Mouse (Mus musculus): Measurements from ENCODE around the gene Atic. TPM values are rescaled to one million over a fixed set of nuclear protein-coding genes. Genes with fewer than 3 reads are reported as not detected.

Gene Atic
- polyA plus RNA-seq, 1 experiment from 2014 or later, result 76.1 TPM

DNA sequence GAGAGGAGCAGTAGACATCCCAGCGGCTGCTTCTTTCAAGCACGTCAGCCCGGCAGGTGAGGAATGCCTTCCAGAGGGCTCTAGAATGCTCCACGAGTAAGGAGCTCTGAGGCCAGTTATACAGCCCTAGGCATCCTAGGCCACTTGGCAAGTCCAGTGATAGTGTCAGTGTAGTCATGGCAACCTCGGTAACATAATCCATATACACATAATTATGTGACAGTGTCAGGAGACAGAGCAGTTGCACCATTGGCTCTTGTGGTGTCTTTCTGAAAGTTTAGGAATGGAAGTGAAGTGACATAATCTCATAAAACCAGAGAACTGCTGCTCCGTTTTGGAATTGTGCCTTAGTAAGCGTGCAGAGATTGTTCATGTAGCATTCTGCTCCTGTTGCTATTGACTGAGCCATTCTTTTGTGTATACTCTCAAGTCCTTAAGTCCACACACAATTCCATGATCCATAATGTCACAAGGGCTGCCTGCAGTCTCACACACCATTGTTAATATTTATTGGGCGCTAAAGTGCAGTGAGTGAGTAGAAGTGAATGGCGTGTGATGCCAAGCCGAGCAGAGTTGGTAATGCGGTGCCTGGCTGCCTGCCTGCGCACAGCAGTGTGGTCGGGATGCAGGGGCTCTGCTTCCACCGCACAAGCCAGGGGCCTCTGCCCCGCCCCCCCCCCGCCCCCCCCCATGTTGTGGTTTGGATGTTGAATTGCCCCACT lies 11.1 kb downstream of the Atic start:
- Histone ChIP-seq H3K9me3 (no peaks in the 10 kb centered on the region), H3K4me3 (no peak overlapping the region), H3K4me2 (no peak overlapping the region), H3K36me3 (peaks cover 92% of the 10 kb centered on the region), H3K4me1 (0 out of 2 replicates have a peak, but pooled peaks cover 6% of the 10 kb centered on the region), H3K9ac (no peak overlapping the region), H3K27ac (peak overlapping the region; percentile 33), H3K27me3 (no peaks in the 10 kb centered on the region)
- 0 out of 2 replicates have a peak, but pooled peaks have one; percentile 45 for ATAC-seq (ENCODE audit: insufficient number of reproducible peaks, insufficient read depth, low FRiP score, low TSS enrichment, low read depth)
- 75% methylated on average over 16 of the region's 16 CpGs for WGBS

GRCm38 (mm10) chr1:71570116-71570515 lies 13.2 kb downstream of the Atic start:
- Histone ChIP-seq H3K27ac (no peak overlapping the region), H3K27me3 (no peaks in the 10 kb centered on the region), H3K9me3 (no peaks in the 10 kb centered on the region), H3K4me3 (no peak overlapping the region), H3K9ac (no peak overlapping the region), H3K36me3 (peaks cover 85% of the 10 kb centered on the region), H3K4me2 (no peak overlapping the region), H3K4me1 (0 out of 2 replicates have a peak, but pooled peaks cover 6% of the 10 kb centered on the region)
- WGBS, result 88% methylated on average over 4 of the region's 4 CpGs
- no peak for ATAC-seq (ENCODE audit: insufficient number of reproducible peaks, insufficient read depth, low FRiP score, low TSS enrichment, low read depth)

GRCm38 (mm10) chr1:71575987-71576386 lies 19.0 kb downstream of the Atic start:
- H3K4me3 ChIP-seq, result no peak overlapping the region
- no peak overlapping the region for H3K9ac ChIP-seq
- 90% methylated on average over 7 of the region's 7 CpGs for WGBS
- H3K4me2 ChIP-seq, result no peak overlapping the region
- H3K4me1 ChIP-seq, result no peaks in the 10 kb centered on the region
- ATAC-seq (ENCODE audit: insufficient number of reproducible peaks, insufficient read depth, low FRiP score, low TSS enrichment, low read depth), result no peak
- H3K27ac ChIP-seq, result no peak overlapping the region
- no peaks in the 10 kb centered on the region for H3K9me3 ChIP-seq
- no peaks in the 10 kb centered on the region for H3K27me3 ChIP-seq
- H3K36me3 ChIP-seq, result peaks cover 84% of the 10 kb centered on the region

- Histone ChIP-seq H3K4me1 (no peaks in the 10 kb centered on the region), H3K36me3 (peaks cover 75% of the 10 kb centered on the region), H3K9ac (no peak overlapping the region), H3K4me3 (no peak overlapping the region), H3K9me3 (no peaks in the 10 kb centered on the region), H3K4me2 (no peak overlapping the region), H3K27me3 (no peaks in the 10 kb centered on the region), H3K27ac (no peak overlapping the region)
- ATAC-seq (ENCODE audit: insufficient number of reproducible peaks, insufficient read depth, low FRiP score, low TSS enrichment, low read depth), result no peak
- 95% methylated on average over 6 of the region's 6 CpGs for WGBS
Measured at GRCm38 (mm10) chr1:71576837-71577236, 19.9 kb downstream of the Atic start.

- Histone ChIP-seq H3K4me3 (no peak overlapping the region), H3K9me3 (no peaks in the 10 kb centered on the region), H3K36me3 (peaks cover 56% of the 10 kb centered on the region), H3K9ac (no peak overlapping the region), H3K27me3 (no peaks in the 10 kb centered on the region), H3K4me1 (no peaks in the 10 kb centered on the region), H3K4me2 (no peak overlapping the region), H3K27ac (no peak overlapping the region)
- no peak for ATAC-seq (ENCODE audit: insufficient number of reproducible peaks, insufficient read depth, low FRiP score, low TSS enrichment, low read depth)
- WGBS, result 90% methylated on average over 4 of the region's 4 CpGs
Measured at GRCm38 (mm10) chr1:71579526-71579925, 22.6 kb downstream of the Atic start.

- Histone ChIP-seq H3K9ac (no peak overlapping the region), H3K27me3 (no peaks in the 10 kb centered on the region), H3K9me3 (no peaks in the 10 kb centered on the region), H3K4me2 (no peak overlapping the region), H3K4me3 (no peak overlapping the region), H3K27ac (no peak overlapping the region), H3K4me1 (no peaks in the 10 kb centered on the region), H3K36me3 (peaks cover 63% of the 10 kb centered on the region)
- no peak for ATAC-seq (ENCODE audit: insufficient number of reproducible peaks, insufficient read depth, low FRiP score, low TSS enrichment, low read depth)
- 89% methylated on average over 12 of the region's 12 CpGs for WGBS
Measured at GRCm38 (mm10) chr1:71580408-71580807, 23.5 kb downstream of the Atic start.

- Histone ChIP-seq H3K4me1 (no peaks in the 10 kb centered on the region), H3K9me3 (no peaks in the 10 kb centered on the region), H3K4me3 (no peak overlapping the region), H3K27me3 (no peaks in the 10 kb centered on the region), H3K27ac (no peak overlapping the region), H3K36me3 (peaks cover 63% of the 10 kb centered on the region), H3K9ac (no peak overlapping the region), H3K4me2 (no peak overlapping the region)
- WGBS, result 95% methylated on average over 8 of the region's 8 CpGs
- ATAC-seq (ENCODE audit: insufficient number of reproducible peaks, insufficient read depth, low FRiP score, low TSS enrichment, low read depth), result no peak
Measured at GRCm38 (mm10) chr1:71583302-71583701, 26.4 kb downstream of the Atic start.

- no peak overlapping the region for H3K4me3 ChIP-seq
- H3K27ac ChIP-seq, result no peak overlapping the region
- WGBS, result 92% methylated on average over 7 of the region's 7 CpGs
- no peak overlapping the region for H3K4me2 ChIP-seq
- ATAC-seq (ENCODE audit: insufficient number of reproducible peaks, insufficient read depth, low FRiP score, low TSS enrichment, low read depth), result no peak
- H3K4me1 ChIP-seq, result no peaks in the 10 kb centered on the region
- H3K27me3 ChIP-seq, result no peaks in the 10 kb centered on the region
- no peak overlapping the region for H3K9ac ChIP-seq
- no peaks in the 10 kb centered on the region for H3K9me3 ChIP-seq
- peaks cover 63% of the 10 kb centered on the region for H3K36me3 ChIP-seq
Measured at GRCm38 (mm10) chr1:71583900-71584299, 26.9 kb downstream of the Atic start.

- no peak for ATAC-seq (ENCODE audit: insufficient number of reproducible peaks, insufficient read depth, low FRiP score, low TSS enrichment, low read depth)
- Histone ChIP-seq H3K4me1 (no peaks in the 10 kb centered on the region), H3K27me3 (no peaks in the 10 kb centered on the region), H3K4me3 (no peak overlapping the region), H3K36me3 (peaks cover 74% of the 10 kb centered on the region), H3K9me3 (no peaks in the 10 kb centered on the region), H3K4me2 (no peak overlapping the region), H3K9ac (no peak overlapping the region), H3K27ac (no peak overlapping the region)
- 92% methylated on average over 7 of the region's 7 CpGs for WGBS
Measured at GRCm38 (mm10) chr1:71586658-71587057, 29.7 kb downstream of the Atic start.

- Histone ChIP-seq H3K27me3 (no peaks in the 10 kb centered on the region), H3K27ac (no peak overlapping the region), H3K36me3 (peaks cover 95% of the 10 kb centered on the region), H3K9me3 (no peaks in the 10 kb centered on the region), H3K4me2 (no peak overlapping the region), H3K4me3 (no peak overlapping the region), H3K9ac (no peak overlapping the region), H3K4me1 (no peaks in the 10 kb centered on the region)
- no peak for ATAC-seq (ENCODE audit: insufficient number of reproducible peaks, insufficient read depth, low FRiP score, low TSS enrichment, low read depth)
- WGBS, result 97% methylated on average over 11 of the region's 11 CpGs
Measured at GRCm38 (mm10) chr1:71590038-71590437, 33.1 kb downstream of the Atic start.

DNA sequence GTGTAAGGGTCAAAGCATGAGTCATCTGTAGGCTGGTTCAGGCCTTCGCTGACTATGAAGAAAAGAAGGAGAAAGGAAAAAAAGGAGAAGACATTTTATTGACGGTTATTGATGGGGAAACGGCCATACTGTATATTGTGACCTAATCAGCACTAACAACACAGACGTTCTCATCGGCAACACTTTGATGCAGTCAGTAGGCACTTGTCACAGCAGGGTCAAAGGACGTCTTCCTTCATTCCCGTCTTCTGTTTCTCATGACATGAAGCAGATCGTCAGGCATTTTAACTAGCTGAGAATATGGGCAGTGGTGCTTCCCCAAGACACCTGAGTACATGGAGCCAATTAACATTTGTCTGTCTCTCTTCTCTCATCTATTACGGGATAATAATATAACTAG lies 36.2 kb downstream of the Atic start:
- ATAC-seq (ENCODE audit: insufficient number of reproducible peaks, insufficient read depth, low FRiP score, low TSS enrichment, low read depth), result no peak
- 93% methylated on average over 9 of the region's 9 CpGs for WGBS
- H3K4me3 ChIP-seq, result no peak overlapping the region
- no peak overlapping the region for H3K27ac ChIP-seq
- no peak overlapping the region for H3K9ac ChIP-seq
- H3K36me3 ChIP-seq, result peaks cover 97% of the 10 kb centered on the region
- no peaks in the 10 kb centered on the region for H3K27me3 ChIP-seq
- H3K4me1 ChIP-seq, result no peaks in the 10 kb centered on the region
- no peaks in the 10 kb centered on the region for H3K9me3 ChIP-seq
- H3K4me2 ChIP-seq, result no peak overlapping the region

GRCm38 (mm10) chr1:71594268-71594667 lies 37.3 kb downstream of the Atic start:
- Histone ChIP-seq H3K27me3 (no peaks in the 10 kb centered on the region), H3K9me3 (no peaks in the 10 kb centered on the region), H3K4me3 (no peak overlapping the region), H3K4me1 (no peaks in the 10 kb centered on the region), H3K36me3 (peaks cover 97% of the 10 kb centered on the region), H3K4me2 (no peak overlapping the region), H3K27ac (no peak overlapping the region), H3K9ac (no peak overlapping the region)
- 88% methylated on average over 2 of the region's 2 CpGs for WGBS
- ATAC-seq (ENCODE audit: insufficient number of reproducible peaks, insufficient read depth, low FRiP score, low TSS enrichment, low read depth), result no peak

All from embryonic facial prominence, embryonic 13.5 days (tissue).